Mouse (Mus musculus) liver, embryonic 15.5 days (tissue): ENCODE results near the gene Lig4. TPM values are rescaled to one million over a fixed set of nuclear protein-coding genes. Genes with fewer than 3 reads are reported as not detected.

ENCODE experiments used
- ATAC-seq: fragments of 200-750 bp; cut with Nextera tagmentation; 2 replicates; pipeline ENCODE4 v1.8.0; 2017; ENCODE audit warnings: moderate number of reproducible peaks, mild to moderate bottlenecking, moderate library complexity; ENCODE audit not compliant: insufficient read depth
- H3K27ac ChIP-seq: fragments of 300-500 bp; sonication (generic); replicated peaks from 2 replicates; pipeline ENCODE4 v1.5.1; 2015; ENCODE audit warnings: mild to moderate bottlenecking, inconsistent platforms
- H3K27me3 ChIP-seq: fragments of 300-500 bp; sonication (generic); 2 replicates; pipeline ENCODE4 v1.6.1; 2015; ENCODE audit warnings: mild to moderate bottlenecking, inconsistent platforms
- H3K36me3 ChIP-seq: fragments of 300-500 bp; sonication (generic); replicated peaks from 2 replicates; pipeline ENCODE4 v1.6.1; 2015; ENCODE audit warnings: moderate library complexity, mild to moderate bottlenecking, inconsistent platforms
- H3K4me1 ChIP-seq: fragments of 300-500 bp; sonication (generic); replicated peaks from 2 replicates; pipeline ENCODE4 v1.6.1; 2015; ENCODE audit warnings: inconsistent platforms
- H3K4me2 ChIP-seq: fragments of 300-500 bp; sonication (generic); 2 replicates; pipeline ENCODE4 v1.6.1; 2015; ENCODE audit warnings: moderate library complexity, mild to moderate bottlenecking, inconsistent platforms
- H3K4me3 ChIP-seq: fragments of 300-500 bp; sonication (generic); replicated peaks from 2 replicates; pipeline ENCODE4 v1.5.1; 2015; ENCODE audit warnings: mild to moderate bottlenecking, inconsistent platforms
- H3K9ac ChIP-seq: fragments of 300-500 bp; sonication (generic); 2 replicates; pipeline ENCODE4 v1.6.1; 2015; ENCODE audit warnings: moderate library complexity, mild to moderate bottlenecking, inconsistent platforms
- H3K9me3 ChIP-seq: fragments of 300-500 bp; sonication (generic); replicated peaks from 2 replicates; pipeline ENCODE4 v1.6.1; 2016; ENCODE audit warnings: inconsistent platforms
- WGBS: fragments of 180-500 bp; shearing (Covaris S2); methylation state at CpG from one replicate; pipeline ENCODE4 v1.1.7; 2015; ENCODE audit warnings: mixed read lengths; ENCODE audit not compliant: insufficient replicate concordance; 5-methylcytosine and 5-hydroxymethylcytosine counted together
- polyA plus RNA-seq: library from polyadenylated mRNA; unstranded; fragments of >200 nt; fragmentation: Nextera tagmentation; extraction: Ambion mirVana; gene quantifications from 2 replicates; pipeline ENCODE4 v1.2.1, GENCODE M21; 2015

Gene Lig4
- 0.66 and 0.70 TPM in 2 replicates for polyA plus RNA-seq

DNA sequence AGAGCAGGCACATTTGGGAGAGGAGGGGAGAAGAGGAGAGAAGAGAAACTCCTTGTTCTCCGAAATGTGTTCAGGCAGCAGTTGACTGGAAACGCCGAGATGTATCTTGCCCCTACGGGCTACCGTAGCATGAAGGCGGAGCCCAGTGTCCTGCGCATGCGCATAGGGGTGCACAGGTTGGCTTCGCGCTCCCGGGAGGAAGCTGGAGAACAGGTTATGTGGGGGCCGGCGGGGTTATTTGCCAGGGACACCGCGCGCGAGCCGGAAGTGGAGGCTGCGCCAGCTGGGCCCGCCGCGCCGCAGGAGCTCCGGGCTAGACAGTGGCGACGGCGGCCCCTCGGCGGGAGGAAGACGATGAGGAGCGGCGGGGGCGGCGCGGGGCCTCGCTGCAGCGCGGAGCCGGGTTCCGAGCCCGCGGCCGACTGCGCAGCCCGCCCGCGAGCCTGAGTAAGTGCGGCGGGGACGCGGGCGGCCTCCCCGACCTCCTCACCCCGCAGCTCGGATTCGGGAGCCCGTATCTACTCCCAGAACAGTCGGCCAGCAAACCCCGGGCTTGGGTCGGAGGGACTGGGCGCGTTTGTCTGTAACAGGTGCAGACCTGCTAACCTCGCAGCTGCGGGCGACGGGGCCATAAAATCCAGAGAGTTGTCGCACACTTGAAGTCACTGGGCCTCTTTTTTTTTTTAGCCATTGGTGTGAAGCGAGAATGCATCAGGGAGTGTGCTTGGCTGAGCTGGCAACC, at the start of gene Lig4, which contains the start of gene Abhd13:
Gene Lig4 (minus strand): TSS at position 114 of the 742 bp plus-strand sequence.
Gene Abhd13 (plus strand): TSS at position 135 of the 742 bp plus-strand sequence.
- H3K4me1 ChIP-seq = peaks cover 51% of the 10 kb centered on the region

GRCm38 (mm10) chr8:10017231-10017630, 39.7 kb upstream of the Lig4 start:
- Histone ChIP-seq H3K4me3 (no peak overlapping the region), H3K27me3 (no peaks in the 10 kb centered on the region)

More for the DNA sequence above, at the start of gene Lig4, which contains the start of gene Abhd13:
- Histone ChIP-seq H3K27me3 (no peaks in the 10 kb centered on the region), H3K4me2 (peak within 1 kb of the TSS; percentile 81), H3K9ac (peak within 1 kb of the TSS; percentile 80), H3K27ac (peak within 1 kb of the TSS; percentile 83), H3K36me3 (peaks cover 6% of the 10 kb centered on the region), H3K9me3 (no peaks in the 10 kb centered on the region), H3K4me3 (peak within 1 kb of the TSS; percentile 88)
- peak; percentile 67 for ATAC-seq
- under 1% methylated on average over 65 of the region's 68 CpGs for WGBS

GRCm38 (mm10) chr8:10016252-10016651, 38.8 kb upstream of the Lig4 start:
- H3K4me2 ChIP-seq = no peak overlapping the region
- no peaks in the 10 kb centered on the region for H3K4me1 ChIP-seq
- no peaks in the 10 kb centered on the region for H3K9me3 ChIP-seq
- WGBS = 76% methylated on average over 1 of the region's 1 CpGs
- no peaks in the 10 kb centered on the region for H3K36me3 ChIP-seq
- H3K27ac ChIP-seq = no peak overlapping the region
- no peak for ATAC-seq
- H3K9ac ChIP-seq = no peak overlapping the region
- H3K4me3 ChIP-seq = no peak overlapping the region
- H3K27me3 ChIP-seq = no peaks in the 10 kb centered on the region

More at GRCm38 (mm10) chr8:10017231-10017630, 39.7 kb upstream of the Lig4 start:
- no peaks in the 10 kb centered on the region for H3K36me3 ChIP-seq
- H3K9me3 ChIP-seq = no peaks in the 10 kb centered on the region
- H3K27ac ChIP-seq = no peak overlapping the region
- H3K4me1 ChIP-seq = no peaks in the 10 kb centered on the region
- no peak for ATAC-seq
- WGBS = 70% methylated on average over 3 of the region's 3 CpGs
- no peak overlapping the region for H3K4me2 ChIP-seq
- H3K9ac ChIP-seq = no peak overlapping the region

- Histone ChIP-seq H3K27ac (no peak overlapping the region), H3K4me3 (no peak overlapping the region), H3K36me3 (no peaks in the 10 kb centered on the region), H3K9me3 (no peaks in the 10 kb centered on the region), H3K27me3 (peaks cover 10% of the 10 kb centered on the region), H3K4me2 (peak overlapping the region; percentile 54; the same call in 1 of the 2 replicates), H3K9ac (no peak overlapping the region), H3K4me1 (no peaks in the 10 kb centered on the region)
- 37% methylated on average over 6 of the region's 6 CpGs for WGBS
- ATAC-seq = no peak
Observed at GRCm38 (mm10) chr8:10007660-10008028, 30.2 kb upstream of the Lig4 start.

GRCm38 (mm10) chr8:10006986-10007659, 29.6 kb upstream of the Lig4 start:
- WGBS = 6% methylated on average over 29 of the region's 29 CpGs
- ATAC-seq = no peak
- Histone ChIP-seq H3K27ac (no peak overlapping the region), H3K36me3 (no peaks in the 10 kb centered on the region), H3K4me1 (no peaks in the 10 kb centered on the region), H3K27me3 (peaks cover 10% of the 10 kb centered on the region), H3K9me3 (no peaks in the 10 kb centered on the region), H3K9ac (no peak overlapping the region), H3K4me2 (peak overlapping the region; percentile 54), H3K4me3 (peak overlapping the region; percentile 26)

DNA sequence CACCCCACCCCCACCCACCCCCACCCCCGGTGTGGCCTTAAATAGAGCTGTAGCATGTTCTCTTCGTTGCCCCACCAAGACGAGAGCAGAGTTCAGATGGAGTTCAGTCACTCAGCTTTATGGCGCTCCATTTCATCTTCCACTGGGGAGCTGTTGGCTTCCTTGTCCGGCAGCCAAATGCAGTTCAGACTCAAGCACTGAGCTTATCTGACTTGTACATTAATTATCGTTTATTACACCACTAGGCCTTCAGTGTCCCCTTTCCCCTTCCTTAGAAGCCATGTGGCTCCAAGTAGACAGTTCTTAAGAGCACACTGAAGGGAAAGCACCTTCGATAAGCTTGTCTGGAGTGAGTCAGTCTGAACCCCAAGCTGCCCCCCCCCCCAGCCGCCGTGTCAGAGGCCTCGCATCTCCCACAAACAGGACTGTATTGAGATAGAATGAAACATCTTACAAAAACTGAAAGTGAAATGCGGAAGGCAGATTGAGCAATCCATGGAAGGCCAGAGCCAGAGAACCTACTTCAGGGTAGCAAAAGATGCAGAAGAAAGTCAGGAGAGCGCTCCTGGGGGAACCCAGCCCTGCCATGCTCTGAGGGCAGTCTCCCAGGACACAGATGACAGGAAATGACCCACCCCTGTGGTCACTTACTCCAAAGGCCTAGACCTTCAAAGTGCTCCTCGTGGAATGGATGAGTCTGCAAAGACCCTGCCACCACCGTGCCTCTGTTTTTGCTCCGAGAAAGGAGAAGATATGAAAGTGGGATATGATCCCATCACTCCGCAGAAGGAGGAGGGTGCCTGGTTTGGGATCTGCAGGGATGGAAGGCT, 28.9 kb upstream of the Lig4 start, which contains the start of gene Tnfsf13b:
Gene Tnfsf13b (plus strand): TSS at position 312 of the 830 bp plus-strand sequence.
- Histone ChIP-seq H3K4me1 (no peaks in the 10 kb centered on the region), H3K36me3 (no peaks in the 10 kb centered on the region), H3K4me3 (peak within 1 kb of the TSS; percentile 26), H3K27me3 (peaks cover 10% of the 10 kb centered on the region), H3K9ac (no peak within 1 kb of the TSS), H3K27ac (no peak within 1 kb of the TSS), H3K9me3 (no peaks in the 10 kb centered on the region), H3K4me2 (peak within 1 kb of the TSS; percentile 54)
- no peak for ATAC-seq
- 48% methylated on average over 16 of the region's 16 CpGs for WGBS

DNA sequence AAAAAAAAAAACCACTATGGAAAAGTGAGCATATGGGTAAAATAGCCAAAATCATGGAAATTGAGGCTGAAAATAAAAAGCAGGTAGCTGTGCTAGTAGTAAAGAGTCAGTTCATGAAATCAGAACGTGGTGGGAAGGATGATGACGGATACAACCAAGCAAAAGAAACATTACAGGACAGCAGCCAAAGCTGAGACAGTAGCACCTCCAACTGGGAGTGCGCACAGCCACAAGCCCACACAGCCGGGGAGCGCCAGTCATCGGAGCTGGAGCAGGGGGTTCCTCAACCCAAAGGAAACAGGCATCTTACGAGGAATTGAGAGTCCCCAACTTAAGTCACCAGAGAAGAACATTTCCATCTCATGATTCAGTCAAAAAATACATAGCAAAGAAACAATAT, 26.6 kb upstream of the Lig4 start:
- 61% methylated on average over 7 of the region's 7 CpGs for WGBS
- Histone ChIP-seq H3K9me3 (no peaks in the 10 kb centered on the region), H3K4me1 (no peaks in the 10 kb centered on the region), H3K4me3 (no peak overlapping the region), H3K36me3 (no peaks in the 10 kb centered on the region), H3K27ac (no peak overlapping the region), H3K9ac (no peak overlapping the region), H3K4me2 (no peak overlapping the region), H3K27me3 (peaks cover 10% of the 10 kb centered on the region)
- ATAC-seq = no peak

DNA sequence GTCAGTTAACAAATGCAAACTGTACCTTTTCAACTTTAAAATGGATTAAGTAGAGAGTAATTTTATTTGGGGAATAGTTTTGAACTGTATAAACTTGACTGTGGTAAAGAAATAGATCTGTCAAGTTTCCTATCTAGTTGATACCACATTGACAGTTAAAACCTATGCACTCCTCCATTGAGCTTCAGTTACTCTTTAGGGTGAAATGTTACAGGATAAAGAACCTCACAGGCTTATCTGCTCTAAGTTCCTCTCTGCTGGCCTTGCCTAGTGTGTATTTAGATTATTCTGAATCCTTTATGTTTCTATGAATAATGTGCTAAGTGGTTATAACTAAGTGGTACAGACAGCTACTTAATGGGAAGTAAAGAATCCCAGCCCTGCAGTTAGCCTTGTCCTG, 2.7 kb upstream of the Lig4 start:
- Histone ChIP-seq H3K4me1 (peaks cover 49% of the 10 kb centered on the region), H3K4me3 (no peak overlapping the region), H3K9me3 (no peaks in the 10 kb centered on the region), H3K27ac (no peak overlapping the region), H3K9ac (no peak overlapping the region), H3K27me3 (no peaks in the 10 kb centered on the region), H3K4me2 (no peak overlapping the region), H3K36me3 (peaks cover 12% of the 10 kb centered on the region)
- no peak for ATAC-seq

- Histone ChIP-seq H3K9me3 (no peaks in the 10 kb centered on the region), H3K4me3 (no peak overlapping the region), H3K4me1 (peaks cover 51% of the 10 kb centered on the region), H3K4me2 (peak overlapping the region; percentile 8; the same call in 1 of the 2 replicates), H3K27ac (no peak overlapping the region), H3K9ac (no peak overlapping the region), H3K27me3 (no peaks in the 10 kb centered on the region), H3K36me3 (peaks cover 12% of the 10 kb centered on the region)
- ATAC-seq = no peak
- WGBS = 24% methylated on average over 1 of the region's 1 CpGs
Observed at GRCm38 (mm10) chr8:9979746-9980145, 2.3 kb upstream of the Lig4 start.

DNA sequence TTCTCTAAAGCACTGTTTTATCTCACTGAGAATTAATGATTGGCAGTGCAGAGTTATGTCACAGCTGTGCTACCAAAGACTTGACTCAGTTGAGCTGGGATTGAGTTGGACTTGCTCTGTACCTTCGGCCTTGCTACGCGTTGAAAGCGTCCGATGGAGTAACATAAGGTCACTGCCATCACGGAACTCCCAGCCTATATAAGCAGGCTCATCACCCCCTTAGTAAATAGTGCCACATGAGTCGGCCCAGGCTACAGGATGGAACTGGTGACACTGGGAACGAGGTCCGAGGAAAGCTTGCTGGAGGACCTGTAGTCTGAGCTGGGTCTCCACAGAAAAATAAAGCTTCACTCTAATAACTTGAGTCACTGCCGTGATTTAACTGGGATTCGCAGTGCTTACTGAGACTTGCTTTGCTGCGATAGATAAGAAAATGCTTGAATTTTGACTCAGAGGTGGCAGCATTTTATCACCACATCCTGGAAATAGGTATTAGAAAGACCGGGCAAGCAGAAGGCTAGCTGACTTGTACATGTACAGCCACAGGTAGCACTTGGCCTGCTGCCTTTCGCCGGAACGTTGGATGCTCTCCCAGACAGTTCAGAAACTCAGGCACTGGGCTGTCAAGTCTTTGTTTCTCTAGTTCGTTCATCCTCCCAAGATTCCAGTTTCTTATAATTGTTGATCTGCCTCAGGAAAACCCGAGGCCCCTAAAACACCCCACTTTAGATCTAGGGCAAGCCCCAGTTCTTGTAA, 1.2 kb upstream of the Lig4 start:
- H3K9ac ChIP-seq = peak overlapping the region; percentile 80
- H3K9me3 ChIP-seq = no peaks in the 10 kb centered on the region
- H3K4me2 ChIP-seq = peak overlapping the region; percentile 81
- 36% methylated on average over 18 of the region's 18 CpGs for WGBS
- ATAC-seq = no peak
- H3K27ac ChIP-seq = peak overlapping the region; percentile 83; the same call in 1 of the 2 replicates
- peak overlapping the region; percentile 88 for H3K4me3 ChIP-seq
- peaks cover 51% of the 10 kb centered on the region for H3K4me1 ChIP-seq
- no peaks in the 10 kb centered on the region for H3K27me3 ChIP-seq
- H3K36me3 ChIP-seq = peaks cover 7% of the 10 kb centered on the region
